Mouse (Mus musculus) cerebellum, postnatal 25 days (tissue): Measurements from ENCODE around the gene Mea1.

Source experiments
- DNase-seq, 2 experiments: peaks; one replicate each; pipeline ENCODE4 v3.0.0; 2021; ENCODE audit warnings: mixed read lengths in 2 of 2

Mea1 gene

DNA sequence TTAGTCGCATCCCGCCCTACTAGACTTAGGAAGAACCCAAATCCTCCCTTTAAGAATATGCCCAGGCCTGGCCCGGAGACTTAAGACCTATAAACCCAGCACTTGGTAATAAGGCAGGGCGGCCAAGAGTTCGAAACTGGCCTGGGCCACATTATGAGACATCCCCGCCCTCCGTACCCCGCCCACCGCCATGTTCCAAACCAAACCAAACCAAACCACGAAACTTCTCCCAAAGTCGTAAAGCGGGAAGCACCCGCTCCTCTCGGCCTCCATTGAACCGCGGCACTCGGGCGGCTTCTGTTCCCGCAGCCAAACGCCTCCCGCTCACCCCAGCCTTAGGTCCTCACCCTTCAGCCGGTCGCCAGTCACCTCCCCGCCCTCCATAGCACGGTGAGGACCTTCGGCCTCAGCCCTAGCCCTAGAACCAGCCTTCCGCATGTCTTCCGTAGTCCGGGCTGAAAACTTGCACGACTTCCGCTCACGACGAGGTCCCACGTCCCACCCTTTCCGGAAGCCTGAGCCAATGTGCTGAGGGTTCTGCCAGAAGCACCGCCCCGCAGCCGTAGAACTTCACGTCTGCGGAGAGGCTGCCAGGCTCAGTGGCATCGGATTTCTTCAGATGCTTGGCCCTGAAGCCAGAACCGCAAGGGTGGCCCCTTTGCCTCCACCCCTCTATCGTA lies 4.6 kb upstream of the Mea1 start, which contains the start of gene Rrp36:
Gene Rrp36, minus strand, starts transcription at position 503 of the 680 bp plus-strand sequence.
- peak; percentile 88 to 92 for DNase-seq

DNA sequence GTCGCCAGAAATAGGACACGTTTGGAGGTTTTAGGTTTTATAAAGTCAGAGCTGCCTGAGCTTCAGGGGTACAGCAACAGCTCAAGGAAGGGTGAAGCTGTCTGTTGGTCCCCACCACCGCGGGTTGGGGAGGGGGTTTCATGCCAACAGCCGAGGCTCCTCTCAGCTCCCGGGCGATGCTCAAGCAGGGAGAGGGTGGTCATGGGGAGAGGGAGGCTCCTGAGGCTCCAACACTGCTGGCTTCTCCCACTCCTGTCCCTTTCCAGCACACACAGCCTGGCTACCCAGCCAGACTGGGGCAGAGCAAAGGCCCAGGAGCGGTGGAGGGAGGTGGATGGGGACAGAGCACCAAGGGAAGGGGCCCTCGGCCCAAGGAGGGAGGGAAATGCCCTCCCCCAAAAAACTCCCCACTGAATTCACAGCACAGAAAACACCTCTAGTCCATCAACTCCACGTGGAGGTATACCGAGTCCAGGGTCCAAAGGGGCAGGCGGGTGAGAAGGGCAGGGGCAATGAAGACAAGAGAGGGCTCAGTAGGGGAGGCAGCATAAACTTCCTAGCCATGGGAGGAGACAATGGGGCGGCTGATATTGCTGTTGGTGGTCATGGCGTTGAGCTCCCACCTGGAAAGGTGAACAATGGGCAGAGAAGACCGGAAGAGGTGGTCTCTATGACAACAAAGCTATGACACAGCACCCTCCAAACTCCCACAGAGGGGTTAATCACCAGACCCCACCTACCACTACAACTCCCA lies 3.9 kb upstream of the Mea1 start:
- no peak for DNase-seq

DNA sequence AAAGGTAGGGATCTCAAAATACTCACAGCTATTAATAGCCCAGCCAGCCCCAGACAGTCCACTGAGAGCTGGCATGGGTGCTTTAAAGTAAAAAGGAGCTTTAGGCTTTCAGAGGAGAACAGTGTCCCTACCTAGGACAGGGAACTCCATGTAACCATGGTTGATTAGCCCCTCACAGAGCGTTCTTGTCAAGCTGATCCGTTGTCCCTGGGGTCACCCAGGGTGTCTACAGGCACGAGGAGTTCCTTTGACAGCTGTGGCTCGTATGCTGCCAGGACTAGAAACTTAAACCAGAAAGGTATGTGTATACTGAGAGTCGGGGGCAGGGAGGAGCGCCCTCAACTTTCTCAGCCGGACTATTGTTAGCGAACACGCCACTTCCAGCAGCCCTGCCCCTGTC lies 318 bp downstream of the Mea1 start:
- no peak for DNase-seq

DNA sequence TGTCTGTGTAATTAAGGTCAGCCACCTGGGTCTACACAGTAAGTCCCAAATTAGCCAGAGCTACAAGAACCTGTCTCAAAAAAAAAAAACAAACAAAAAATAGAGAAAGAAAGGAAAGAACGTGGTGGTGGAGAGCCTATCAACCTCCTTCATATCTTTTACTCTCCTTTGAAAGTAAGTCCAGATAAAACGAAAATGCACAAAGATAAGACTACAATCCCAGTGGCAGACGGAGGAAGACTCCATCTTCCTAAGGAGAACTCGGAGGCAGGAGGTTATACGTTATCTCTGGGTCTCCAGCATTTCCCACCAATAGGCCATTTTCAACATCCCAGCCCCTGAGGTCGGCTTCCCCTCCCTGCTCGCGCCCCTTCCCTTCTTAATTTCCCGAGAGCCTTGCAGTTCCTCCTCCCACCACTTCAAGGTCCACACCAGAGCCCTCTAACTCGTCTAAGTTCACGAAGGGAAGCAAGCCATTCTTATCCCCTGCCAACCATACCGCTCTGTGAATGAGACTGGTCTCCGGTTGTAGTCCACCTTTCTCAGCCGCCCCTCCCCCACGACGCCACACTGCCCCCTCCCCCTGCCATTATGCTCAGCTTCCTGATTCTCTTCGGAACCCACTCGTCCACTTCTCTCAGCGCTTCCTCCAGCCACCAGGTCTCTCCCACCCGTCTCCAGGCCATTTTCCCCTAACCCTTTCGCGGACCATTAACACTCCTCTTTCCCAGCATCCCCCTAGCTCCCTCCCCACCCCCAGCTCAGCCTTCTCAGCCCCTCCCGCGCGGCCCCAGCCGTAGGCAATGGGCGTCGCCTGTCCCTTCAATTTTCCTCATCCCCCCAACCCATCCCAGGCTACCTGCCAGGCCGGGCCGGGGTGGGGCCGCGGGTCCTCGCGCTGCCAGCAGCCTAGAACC lies 1.5 kb downstream of the Mea1 start:
- DNase-seq = peak in 1 of 2 experiments; percentile 72

DNA sequence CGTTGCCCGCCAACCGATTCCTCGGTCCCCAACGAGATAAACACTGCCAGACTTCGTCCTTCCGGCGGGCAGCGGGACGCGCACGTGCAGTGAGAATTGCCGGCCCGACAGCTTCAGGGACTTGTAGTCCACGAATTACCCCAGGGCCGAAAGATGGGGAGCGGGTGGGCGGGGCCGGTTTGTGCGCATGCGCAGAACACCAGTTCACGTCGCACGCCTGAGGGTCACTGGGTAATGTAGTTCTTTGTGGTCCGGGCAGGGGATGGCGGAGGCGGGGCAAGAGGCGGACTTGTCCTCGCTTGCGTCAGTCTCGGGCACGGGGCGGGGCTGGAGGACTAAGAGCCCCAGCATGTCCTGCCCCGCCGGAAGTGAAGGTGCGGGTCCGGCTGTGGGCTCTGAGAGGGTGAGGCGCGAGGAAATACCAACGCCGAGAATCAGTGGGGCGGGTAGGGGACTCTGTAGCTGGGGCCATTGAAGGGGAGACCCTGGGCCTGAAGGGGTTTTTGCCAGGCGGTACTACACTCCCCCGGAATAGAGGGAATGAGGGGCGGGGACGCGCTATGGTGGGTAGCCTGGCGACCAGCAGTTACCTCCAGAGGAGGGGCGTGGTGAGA lies 2.3 kb downstream of the Mea1 start, which contains the start of gene Klhdc3:
Gene Klhdc3, minus strand, starts transcription at position 155 of the 614 bp plus-strand sequence.
- DNase-seq = peak; percentile 96 to 99

DNA sequence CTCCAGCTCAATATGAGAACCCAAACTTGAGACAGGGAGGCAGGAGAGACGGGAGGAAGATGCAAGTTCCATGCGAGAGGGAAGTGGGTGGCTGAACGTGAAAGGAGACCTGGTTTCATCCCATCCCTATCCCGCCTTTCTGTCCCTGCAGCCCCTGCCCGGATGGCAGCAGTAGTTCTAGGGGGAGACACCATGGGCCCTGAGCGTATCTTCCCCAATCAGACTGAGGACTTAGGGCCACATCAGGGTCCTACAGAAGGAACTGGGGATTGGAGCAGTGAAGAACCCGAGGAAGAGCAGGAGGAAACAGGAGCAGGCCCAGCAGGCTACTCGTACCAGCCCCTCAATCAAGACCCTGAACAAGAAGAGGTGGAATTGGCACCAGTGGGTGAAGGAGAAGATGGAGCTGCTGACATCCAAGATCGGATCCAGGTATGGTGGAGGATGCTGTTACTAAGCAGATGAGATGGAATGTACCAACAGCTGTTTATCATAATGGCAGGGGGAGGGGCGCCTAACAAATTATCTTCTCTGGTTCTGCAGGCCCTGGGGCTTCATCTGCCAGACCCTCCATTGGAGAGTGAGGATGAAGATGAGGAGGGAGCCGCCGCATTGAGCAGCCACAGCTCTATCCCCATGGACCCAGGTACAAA lies 3.0 kb downstream of the Mea1 start:
- peak in 1 of 2 experiments; percentile 27 for DNase-seq

DNA sequence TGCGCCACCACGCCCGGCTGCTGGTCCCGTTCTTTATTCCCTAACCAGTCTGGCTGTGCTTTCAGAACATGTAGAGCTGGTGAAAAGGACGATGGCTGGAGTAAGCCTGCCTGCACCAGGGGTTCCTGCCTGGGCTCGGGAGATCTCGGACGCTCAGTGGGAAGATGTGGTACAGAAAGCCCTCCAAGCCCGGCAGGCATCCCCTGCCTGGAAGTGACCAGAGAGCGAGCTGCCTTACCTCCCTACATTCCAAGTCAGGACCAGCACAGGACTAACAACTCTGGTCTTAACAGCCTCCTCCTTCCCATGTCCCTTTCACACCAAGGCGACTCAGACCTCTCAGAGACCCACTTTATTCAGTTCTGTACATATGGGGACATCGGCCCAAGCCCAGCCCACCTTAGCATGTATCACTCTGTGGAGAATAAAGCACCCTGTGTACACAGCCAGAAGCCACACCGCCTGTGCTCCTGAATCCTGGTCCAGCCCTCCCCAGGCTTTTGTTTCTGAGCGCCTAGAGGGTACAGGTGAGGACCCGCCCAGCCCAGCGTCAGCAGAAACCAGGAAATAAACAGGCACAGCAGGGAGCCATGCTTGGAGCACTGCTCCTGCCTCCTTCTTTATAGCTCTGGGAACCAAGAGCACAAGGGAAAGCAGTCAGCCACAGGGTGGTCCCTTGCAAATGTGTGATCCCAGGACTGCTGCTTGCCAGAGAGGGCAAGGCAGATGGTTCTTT lies 4.2 kb downstream of the Mea1 start:
- peak in 1 of 2 experiments; percentile 24 for DNase-seq

DNA sequence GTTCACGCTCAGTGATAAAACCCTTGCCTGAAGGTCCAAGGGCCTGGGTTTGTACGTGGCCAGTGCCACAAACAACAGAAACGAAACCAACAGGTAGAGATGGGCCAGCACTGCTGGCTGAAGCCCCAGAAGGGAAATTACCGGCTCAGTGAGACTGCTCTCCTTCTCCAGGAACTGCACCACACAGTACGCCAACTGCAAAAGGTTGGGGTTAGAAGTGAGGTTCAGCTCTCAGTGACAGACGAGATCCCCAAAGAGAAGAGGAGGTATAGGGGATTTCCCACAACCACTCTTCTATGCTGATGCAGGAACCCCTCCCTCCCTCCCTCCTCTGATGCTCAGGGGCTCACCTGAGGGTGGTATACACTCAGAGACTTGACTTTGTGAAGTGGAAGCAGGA lies 7.3 kb downstream of the Mea1 start:
- no peak for DNase-seq

DNA sequence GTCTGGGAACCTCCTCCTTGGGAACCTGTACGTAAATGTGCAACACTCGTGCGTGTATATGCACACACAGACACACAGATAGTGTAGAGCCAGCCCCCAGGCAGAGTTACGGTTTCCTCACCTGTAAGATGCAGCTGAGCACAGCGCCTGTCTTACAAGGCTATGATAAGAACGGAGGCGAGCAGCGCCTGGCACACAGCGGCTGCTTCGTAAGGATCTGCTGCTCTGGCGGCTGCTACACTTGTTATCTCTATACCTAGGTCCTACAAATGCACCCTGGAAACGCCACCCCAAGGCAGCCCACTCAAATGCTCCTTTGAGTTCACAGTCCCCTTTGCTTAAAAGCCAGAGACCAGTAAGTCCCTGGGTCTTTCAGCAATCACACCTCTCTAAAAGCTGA lies 12.1 kb downstream of the Mea1 start:
- no peak for DNase-seq

DNA sequence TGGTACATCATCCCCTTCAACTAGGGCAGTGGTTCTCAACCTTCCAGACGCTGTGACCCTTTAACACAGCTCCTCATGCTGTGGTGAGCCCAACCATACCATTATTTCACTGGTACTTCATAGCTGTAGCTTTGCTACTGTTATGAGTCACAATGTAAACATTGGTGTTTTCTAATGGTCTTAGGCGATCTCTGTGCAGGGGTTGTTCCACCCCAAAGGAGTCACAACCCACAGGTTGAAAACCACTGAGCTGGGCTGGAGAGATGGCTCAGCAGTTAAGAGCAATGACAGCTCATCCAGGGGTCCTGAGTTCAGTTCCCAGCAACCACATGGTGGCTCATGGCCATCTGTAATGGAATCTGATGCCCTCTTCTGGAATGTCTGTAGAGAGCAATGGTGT lies 12.8 kb downstream of the Mea1 start:
- no peak for DNase-seq

DNA sequence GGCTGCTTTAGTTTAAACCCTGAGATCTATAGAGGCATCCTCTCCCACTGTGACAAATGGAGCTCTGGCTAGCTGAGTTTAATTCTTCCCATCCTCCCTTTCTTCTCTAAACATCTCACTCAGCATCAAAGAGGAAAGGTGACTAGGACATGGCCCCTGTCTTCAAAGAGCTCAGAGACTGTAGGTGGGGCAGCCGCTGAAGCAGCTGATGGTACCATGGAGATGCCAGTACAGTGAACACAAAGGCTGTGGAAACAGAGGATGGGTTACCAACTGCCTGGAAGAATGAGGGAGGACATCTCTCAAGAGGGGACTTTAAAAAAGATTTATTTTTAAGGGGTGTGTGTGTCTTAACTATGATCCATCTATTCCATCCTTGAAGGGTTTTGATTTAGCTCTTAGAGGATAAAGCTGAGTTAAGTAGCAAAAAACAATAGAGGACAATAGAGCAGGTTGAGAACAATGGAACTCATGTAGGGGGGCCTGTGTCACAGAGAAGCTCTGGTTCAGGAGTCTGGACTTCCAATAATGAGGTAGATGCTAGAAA lies 16.0 kb downstream of the Mea1 start:
- DNase-seq = no peak

DNA sequence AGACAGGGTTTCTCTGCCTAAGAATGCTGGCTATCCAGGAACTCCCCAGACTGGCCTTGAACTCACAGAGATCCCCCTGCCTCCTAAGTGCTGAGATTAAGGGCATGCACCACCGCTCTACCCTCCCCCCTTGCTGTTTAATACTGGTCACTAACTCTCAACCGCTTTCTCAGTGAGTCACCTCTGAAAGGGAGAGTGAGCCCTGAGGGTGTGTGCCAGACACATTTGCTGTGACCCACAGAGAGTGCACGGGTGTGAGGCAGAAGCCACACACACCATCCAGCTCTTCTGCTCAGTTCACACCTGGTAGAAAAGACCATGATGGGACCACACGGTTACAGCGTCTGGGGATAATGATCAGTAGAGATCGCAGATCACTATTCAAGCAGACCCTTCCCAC lies 19.9 kb downstream of the Mea1 start:
- no peak for DNase-seq

DNA sequence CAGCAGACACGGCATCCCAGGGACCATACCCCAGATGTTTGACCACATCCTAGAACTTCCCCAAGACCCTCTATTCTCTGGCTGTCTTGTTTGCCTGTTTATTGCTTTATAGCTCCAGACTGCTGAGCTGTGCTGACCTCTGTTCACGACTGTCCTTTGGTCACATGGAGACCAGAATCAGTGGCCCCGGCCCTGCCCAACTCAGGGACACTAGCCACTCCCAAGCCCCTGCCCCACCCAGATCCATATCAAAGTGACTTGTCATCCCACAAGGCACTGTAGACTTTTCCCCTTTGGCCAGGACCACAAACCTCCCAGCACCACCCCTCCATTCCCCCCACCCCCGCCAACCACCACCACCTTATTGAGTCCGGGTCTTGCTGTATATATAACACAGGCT lies 20.7 kb downstream of the Mea1 start:
- DNase-seq = no peak

DNA sequence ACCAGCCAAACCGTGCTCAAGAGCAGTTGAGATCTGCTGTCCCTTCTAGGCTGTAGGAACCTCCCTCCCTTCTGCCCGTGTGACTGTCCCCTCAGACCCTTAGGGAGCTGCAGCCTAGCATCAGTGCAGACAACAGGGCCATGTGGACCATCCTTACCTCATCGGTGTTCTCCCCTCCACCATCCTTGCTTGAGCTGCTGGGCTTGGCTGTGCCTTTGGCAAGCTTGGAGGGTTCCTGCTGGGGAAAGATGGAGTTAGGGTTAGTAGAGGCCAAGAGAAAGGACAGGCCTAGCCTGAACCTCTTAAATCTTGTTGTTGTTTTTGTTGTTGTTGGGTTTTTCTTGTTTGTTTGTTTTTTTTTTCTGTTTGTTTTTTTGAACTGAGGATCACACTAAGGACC lies 21.3 kb downstream of the Mea1 start:
- DNase-seq = peak; percentile 62 to 77

DNA sequence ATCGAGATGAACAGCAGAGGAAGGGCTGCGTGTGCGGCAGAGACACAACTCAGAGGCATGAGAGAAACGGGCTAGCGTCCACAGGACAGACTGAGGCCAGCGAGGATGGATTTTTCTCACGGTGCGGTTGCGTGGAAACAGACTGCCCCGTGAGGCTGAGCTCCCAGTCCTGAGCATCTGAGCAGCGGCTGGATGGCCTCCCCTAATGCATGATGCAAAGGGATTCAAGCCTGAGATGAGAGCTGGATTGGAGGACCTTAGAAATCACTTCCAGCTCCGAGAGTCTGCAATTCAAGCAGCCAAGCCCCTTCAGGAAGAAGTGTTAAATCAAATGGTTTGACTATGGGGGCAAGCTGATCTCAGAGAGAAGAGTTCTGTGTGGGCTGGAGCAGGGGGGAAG lies 22.9 kb downstream of the Mea1 start:
- no peak for DNase-seq

DNA sequence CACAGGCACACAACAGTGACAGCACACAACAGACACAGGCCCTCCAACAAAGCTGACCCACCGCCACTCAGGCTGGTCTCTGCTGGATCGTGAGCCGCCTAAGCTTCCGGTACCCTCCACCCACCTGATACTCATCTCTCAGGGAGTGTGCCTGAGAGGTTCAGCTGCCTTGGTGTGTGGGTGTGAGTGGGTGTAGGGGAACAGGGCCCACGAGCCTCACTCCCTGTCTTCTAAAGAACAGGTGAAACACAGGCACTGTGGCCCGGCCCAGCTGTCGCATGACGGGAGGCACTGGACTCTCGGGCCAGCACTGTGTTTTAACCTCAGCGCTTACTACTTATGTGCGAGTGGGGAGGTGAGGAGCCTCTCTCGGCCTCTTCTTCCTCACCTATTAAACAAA lies 23.5 kb downstream of the Mea1 start:
- DNase-seq = peak in 1 of 2 experiments; percentile 44

DNA sequence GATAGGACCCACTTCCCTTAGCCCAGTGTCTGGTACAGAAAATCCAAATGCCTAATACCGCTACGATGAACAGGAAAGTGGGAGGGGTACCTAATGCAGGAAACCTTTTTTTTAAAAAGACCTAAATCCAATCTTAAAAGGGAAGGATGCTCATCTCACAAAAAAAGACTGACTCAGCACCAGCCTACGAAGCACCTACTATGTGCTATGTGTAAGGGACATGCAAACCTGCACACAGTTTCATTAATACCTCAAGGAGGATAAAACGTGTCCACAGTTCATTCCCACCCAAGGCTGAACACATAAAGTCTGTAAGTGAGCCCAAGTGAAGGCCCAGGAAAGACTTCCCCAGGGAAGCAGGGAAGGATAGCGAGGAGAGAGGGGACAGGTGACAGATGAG lies 23.9 kb downstream of the Mea1 start:
- no peak for DNase-seq

DNA sequence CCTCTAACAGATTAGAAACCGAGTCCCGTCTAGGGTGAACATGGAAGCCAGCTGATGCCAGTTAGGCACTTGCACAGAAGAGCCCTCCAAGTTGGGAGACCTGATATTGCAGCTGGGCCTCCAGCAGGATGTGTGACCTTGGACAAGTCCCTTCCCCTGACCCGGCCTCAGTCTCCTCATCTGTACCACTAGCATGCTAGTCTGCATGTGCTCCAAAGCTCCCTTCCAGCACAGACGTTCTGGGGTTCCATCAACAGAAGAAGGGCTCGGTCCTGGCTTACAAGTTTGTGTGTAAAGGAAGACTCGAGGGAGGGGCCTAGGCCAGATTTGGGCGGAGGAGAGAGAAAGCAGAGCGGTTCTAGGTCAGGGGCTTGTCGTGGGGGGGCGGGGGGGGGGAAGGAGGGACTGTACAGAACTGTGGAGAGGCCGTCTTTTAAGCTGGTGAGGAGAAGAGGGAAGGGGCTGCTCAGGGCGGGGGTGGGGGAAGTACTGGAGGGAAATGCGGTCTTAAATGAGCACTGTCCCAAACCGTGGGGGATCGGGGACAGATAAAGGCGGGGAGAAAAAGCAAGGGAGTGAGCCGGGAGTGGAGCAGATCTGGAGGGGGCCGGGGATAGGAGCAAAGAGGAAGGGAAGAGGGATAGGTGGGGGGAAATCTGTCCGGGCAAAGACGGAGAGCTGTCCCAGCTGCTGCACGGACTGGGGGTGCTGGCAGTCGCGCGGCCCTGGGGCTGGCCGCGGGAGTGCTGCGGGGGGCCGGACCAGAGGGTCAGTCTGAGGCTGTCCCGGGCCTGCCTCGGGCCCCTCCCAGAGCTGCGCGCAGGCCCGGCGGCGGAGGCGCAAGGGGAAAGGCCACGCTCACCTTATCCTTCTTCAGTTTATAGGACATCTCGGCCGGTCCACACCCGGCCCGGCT lies 25.6 kb downstream of the Mea1 start:
- DNase-seq = peak in 1 of 2 experiments; percentile 44

DNA sequence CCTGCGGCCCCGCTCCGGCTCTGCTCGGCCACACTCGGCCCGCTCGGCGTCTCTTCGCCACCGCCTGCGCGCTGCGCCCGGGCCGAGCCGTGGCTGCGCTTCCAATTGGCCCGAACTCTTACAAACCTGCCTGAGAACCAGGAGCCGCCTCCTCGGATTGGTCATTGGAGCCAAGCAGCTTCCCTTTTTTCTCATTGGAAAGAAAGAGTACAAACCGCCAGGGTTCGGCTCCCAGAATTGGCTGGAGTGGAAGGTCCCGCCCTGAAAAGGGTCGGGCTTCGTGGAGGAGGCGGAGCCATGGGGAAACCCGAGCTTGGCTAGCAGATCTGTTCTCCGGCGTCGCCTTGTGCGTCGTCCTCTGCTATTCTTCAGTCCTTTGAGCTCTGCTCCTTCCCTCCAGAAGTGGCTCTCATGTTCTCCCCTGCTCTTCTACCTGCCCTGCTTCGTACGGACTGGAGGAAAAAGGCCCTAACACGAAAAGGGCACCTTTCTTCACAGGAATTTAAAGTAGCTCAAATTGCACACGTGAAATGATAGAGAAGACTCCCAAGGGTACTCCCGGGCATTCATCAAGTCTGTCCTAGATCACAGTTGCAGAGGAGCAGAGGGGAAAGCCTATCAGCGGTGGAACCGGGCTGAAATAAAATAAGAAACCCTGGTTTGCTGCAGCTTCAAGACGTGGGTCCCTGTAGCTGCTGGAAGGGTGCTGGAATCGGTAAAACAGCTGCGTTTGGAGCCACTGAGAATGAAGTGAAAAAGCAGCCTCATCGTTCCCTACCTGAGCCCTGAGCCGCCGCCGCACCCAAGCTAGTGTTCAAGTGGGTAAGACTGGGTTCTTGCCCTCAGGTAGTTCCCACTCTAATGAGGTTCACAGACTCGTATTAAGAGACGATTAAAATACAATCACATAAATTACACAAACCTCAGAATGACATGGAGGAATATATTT lies 26.6 kb downstream of the Mea1 start, which contains the start of gene Ppp2r5d:
Gene Ppp2r5d, minus strand, starts transcription at position 225 of the 949 bp plus-strand sequence.
- peak; percentile 95 for DNase-seq
